Mouse (Mus musculus): Measurements from ENCODE around the gene Stmnd1.
A peak's percentile ranks its signal among the peaks of the same experiment; 100 is the strongest.
"Not testable (repeated sequence)": the region's sequence is repeated elsewhere in the genome, so short reads cannot be mapped to it uniquely, and the experiment has no call there.

Gene Stmnd1

GRCm38 (mm10) chr13:46288372-46288771 is 14.9 kb downstream of the Stmnd1 start:
- no peak for DNase-seq (ENCODE audit: low read depth, low spot score)

- no peak for DNase-seq (ENCODE audit: low read depth, low spot score)
These were observed 17.0 kb downstream of the Stmnd1 start for GRCm38 (mm10) chr13:46290537-46290936.

- no peak for DNase-seq (ENCODE audit: low read depth, low spot score)
These were observed 20.8 kb downstream of the Stmnd1 start for GRCm38 (mm10) chr13:46294365-46294764.

- DNase-seq (ENCODE audit: low read depth, low spot score) = no peak
These were observed 24.2 kb downstream of the Stmnd1 start for GRCm38 (mm10) chr13:46297701-46298100.

GRCm38 (mm10) chr13:46310790-46311189 is 37.3 kb downstream of the Stmnd1 start:
- DNase-seq (ENCODE audit: low read depth, low spot score) = peak; percentile 50

GRCm38 (mm10) chr13:46313176-46313575 is 39.7 kb downstream of the Stmnd1 start:
- no peak for DNase-seq (ENCODE audit: low read depth, low spot score)

DNA sequence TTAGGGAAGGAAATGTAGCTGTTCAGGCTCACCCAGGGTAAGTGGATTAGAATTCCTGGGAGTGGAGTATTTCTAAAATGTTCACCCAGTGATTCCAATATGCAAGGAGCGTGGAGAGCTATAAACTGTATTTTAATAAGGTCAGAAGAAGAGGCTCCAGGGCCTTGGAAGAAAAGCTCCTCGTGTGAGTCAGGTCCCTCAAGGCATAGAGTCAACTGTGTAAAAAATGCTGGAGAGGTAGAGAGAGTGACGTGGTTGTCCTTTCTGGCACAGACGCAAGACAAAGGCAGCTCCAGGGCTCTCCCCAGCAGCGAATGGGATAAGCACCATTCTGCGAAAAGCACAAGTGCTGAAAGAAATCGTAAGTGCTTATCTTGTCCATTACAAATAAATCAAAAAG is 41.6 kb downstream of the Stmnd1 start:
- no peak for DNase-seq (ENCODE audit: low read depth, low spot score)

DNA sequence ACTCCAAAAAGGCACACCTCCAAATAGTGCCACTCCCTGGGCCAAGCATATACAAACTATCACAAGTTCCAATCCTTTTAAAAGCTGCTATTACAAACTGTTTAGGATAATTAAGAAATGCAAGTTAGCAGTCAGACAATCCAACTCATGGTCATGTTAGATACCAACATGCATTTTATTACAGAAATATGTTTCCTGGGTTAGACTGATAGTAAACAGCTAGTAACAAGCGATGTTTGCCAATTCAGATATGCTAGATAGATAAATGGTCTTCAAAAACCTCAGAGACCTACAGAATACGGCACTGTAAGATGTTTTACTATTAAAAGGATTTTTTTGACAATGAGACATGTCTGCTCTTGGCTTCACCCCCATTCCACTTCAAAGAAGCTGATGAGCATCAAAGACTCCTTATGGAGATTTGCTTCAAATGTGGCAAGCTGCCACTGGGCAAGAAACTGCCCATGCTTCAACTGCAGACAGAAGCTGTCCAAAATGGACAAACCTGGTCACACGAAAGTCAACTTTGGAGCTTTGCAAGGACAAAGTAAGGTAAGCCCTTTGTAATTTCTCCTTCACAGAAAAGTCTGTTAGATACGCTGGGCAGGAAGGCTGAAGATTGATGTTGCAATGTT is 52.9 kb downstream of the Stmnd1 start:
- no peak for DNase-seq (ENCODE audit: low read depth, low spot score)

DNA sequence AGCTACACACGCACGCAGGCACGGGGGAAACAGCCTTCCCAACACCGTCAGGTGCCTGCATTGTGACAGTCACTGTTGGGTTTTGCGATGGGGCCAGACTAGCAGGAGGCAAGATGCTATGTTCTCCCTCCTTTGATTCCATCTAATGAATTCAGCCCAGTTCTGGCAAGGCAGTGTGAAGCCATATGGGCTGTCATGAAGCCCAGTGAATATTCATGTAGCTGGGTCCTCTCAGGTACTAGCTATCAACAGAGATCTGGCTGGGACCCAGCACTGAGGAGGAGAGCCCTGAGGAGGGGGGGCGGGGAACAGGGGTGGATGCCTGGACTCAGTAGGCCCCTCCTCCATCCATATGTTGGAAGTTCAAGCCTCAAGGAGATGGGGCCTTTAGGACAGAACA is 61.5 kb downstream of the Stmnd1 start:
- peak; percentile 74 for DNase-seq (ENCODE audit: low read depth, low spot score)

DNA sequence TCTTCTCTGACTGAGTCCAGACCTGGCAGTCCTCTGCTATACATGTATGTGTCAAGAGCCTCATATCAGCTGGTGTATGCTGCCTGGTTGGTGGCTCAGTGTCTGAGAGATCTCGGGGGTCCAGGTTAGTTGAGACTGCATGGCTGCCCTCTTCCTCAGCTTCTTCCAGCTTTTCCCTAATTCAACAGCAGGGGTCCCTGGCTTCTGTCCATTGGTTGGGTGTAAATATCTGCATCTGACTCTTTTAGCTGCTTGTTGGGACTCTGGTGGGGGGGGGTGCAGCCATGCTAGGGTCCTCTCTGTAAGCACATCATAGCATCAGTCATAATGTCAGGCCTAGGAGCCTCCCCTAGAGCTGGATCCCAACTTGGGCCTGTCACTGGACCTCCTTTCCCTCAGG is 62.8 kb downstream of the Stmnd1 start:
- DNase-seq (ENCODE audit: low read depth, low spot score) = not testable (repeated sequence)

DNA sequence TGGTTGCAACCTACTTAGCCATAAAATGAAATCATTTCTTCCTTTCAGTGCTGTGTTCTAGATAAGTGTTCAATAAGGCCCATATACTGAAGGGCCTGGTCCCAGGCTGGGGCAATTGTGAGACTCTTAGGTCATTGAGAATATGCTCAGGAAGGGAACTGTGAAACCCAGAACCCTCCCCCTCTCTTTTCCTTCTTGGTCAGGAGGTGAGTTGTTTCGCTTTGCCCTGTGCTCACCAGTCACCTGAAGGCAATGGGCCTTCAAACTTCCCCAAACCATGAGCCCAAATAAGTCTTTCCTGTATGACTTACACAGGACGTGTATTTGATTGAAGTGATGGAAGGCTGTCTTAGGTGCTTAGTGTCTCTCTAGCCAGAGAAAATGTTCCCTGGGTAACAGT is 64.3 kb downstream of the Stmnd1 start:
- no peak for DNase-seq (ENCODE audit: low read depth, low spot score)

DNA sequence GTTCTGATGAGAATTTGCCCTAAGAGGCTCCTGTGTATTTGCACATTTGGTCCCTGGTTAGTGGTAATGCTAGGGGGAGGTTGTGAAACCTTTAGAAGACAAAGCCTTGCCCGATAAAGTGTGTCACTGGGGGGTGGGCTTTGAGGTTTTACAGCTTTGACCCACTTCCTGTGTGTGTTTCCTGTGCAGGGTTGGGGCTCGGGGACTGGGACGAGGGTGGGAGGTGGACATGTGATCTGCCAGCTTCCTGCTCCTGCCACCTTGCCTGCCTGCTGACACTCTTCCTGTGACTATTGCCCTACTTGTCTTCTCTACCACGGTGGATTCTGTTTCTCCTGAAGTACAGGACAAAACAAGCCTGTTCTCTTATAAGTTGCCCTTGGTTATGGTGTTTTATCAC is 66.4 kb downstream of the Stmnd1 start:
- no peak for DNase-seq (ENCODE audit: low read depth, low spot score)

- no peak for DNase-seq (ENCODE audit: low read depth, low spot score)
These were observed 67.1 kb downstream of the Stmnd1 start for GRCm38 (mm10) chr13:46340583-46340982.

GRCm38 (mm10) chr13:46341419-46341818 is 67.9 kb downstream of the Stmnd1 start:
- DNase-seq (ENCODE audit: low read depth, low spot score) = no peak

GRCm38 (mm10) chr13:46343226-46343625 is 69.7 kb downstream of the Stmnd1 start:
- peak; percentile 70 for DNase-seq (ENCODE audit: low read depth, low spot score)

- DNase-seq (ENCODE audit: low read depth, low spot score) = peak; percentile 34
These were observed 73.5 kb downstream of the Stmnd1 start for GRCm38 (mm10) chr13:46346830-46347512.

DNA sequence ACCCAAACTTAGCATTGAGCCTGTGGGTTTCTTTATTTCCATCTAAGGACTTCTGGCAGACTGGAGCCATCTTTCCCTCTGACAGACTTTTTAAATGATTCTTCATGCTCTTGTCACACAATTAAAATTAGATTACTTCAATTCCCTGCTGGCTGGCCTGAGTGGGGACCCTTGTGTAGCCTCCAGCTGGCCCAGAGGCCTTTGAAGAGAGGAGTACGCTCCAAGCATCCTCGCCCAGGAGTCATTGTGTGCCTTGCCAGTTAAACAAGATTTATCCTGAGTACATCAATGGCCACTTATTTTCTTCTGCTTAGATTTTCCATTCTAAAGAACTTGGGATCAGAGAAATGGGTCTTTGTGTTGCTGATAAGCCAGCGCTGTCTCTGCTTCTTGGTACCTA is 76.1 kb downstream of the Stmnd1 start:
- no peak for DNase-seq (ENCODE audit: low read depth, low spot score)

Measured in telencephalon, adult 2 months (tissue).